Mouse (Mus musculus): ENCODE data around the gene Mbnl3.

DNA sequence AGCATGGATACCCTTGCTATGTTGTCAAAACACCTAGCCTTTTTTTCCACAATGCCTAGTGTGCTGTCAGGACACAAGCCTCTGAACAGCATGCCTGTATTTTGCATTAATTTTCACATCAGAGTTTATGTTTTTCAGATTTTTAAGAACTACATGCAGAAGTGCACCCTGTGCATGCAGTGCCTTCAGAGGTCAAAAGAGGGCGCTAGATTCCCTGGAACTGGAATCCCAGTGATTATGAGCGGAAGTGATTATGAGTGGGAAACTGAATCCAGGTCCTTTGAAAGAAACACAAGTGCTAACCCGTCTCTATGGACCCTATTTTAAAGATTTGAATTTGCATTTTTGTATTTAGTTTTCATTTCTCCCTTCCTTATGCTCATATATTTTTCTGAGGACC, 129.6 kb downstream of the Mbnl3 start:
- TF ChIP-seq CTCF (IDR thresholded peaks at IDR 0.05; ENCODE audit: control insufficient read depth, insufficient read depth, insufficient read length) = no peak
- no peak for TF ChIP-seq MYOG (IDR thresholded peaks at IDR 0.05; ENCODE audit: control insufficient read depth, extremely low read depth, insufficient read length)
- TF ChIP-seq USF1 (IDR thresholded peaks at IDR 0.05; ENCODE audit: low read depth) = no peak
- no peak for TF ChIP-seq MAX (IDR thresholded peaks at IDR 0.05)

Measured in C2C12 (cell line).